Mouse (Mus musculus): ENCODE measurements around the gene Lenep.

The Lenep gene

GRCm38 (mm10) chr3:89419981-89420380 lies 17.4 kb upstream of the Lenep start:
- no peak for DNase-seq (ENCODE audit: inconsistent ontology term)

DNA sequence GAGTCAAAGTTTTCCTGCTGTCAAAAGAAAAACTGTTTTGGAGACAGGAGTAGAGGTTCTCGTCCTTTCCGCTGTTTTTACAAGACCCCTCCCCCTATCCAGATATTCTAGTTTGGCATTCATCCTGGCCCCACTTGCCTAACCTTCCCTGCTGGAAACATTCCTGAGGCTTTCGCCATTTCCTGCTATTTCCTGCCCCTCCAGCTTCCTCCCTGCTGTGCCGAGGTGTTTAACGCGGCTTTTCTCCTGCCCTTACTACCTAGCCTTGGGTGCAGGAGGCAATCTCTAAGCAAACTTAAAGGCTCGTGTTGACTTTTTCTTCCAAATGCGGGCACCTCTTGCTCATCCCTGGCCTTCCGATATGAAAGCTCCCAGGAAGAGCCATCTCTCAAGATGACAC lies 17.0 kb upstream of the Lenep start:
- DNase-seq (ENCODE audit: inconsistent ontology term): peak; percentile 82

GRCm38 (mm10) chr3:89418861-89419250 lies 16.3 kb upstream of the Lenep start:
- peak; percentile 95 for DNase-seq (ENCODE audit: inconsistent ontology term)

DNA sequence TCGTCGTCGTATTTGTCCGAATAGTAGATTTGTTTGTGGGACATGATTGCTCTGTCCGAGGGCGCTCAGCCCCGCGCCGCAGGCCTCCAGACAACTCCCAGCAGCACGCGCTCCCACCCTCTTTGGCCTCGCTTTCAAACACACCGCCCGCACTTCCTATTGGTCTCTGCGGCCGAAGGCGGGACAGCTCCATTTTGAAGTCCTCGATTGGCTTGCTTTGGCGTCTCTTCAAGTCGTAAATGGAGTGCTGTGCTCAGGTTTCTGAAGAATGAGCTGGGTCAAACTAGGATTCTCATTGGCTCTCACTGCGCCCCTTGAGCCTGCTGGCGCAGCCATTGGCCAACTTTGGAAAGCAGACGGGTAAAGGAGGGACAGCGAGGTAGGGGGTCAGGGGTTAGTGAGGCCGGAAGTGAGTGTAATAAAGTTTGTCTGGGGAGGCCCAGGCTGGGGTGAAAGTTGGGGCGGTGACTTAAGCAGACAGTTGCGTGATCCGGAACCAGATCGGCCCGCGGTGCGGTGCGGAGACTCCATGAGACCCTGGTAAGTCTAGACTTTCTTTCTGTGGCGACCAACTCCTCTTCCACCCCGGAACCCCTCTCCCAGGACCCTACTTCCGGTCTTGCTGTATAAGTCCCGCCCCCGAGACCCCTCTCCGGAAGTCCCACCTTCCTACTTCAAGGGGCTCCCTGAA lies 15.7 kb upstream of the Lenep start, which contains the start of the genes Cks1b and Shc1:
Gene Cks1b, minus strand, starts transcription at position 214 of the 691 bp plus-strand sequence.
Gene Shc1, plus strand, starts transcription at position 274 of the 691 bp plus-strand sequence.
- peak; percentile 98 for DNase-seq (ENCODE audit: inconsistent ontology term)

DNA sequence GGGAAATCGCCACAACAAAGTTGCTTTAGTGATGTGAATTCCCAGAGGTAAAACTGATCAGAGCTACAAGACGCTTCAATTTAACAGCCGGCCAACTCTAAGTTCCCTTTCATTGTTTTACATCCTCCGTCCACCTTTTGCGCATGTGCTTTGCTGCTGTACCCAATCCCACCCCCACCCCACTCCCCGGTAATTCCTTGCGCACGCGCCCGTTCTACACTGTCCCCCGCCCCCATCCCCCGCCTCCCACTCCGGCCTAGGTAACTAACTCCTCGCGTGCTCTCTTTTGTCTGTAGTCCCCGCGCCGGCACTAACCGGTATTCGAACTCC lies 15.2 kb upstream of the Lenep start:
- no peak for DNase-seq (ENCODE audit: inconsistent ontology term)

- no peak for DNase-seq (ENCODE audit: inconsistent ontology term)
Measured at GRCm38 (mm10) chr3:89417131-89417530, 14.5 kb upstream of the Lenep start.

GRCm38 (mm10) chr3:89416158-89416557 lies 13.6 kb upstream of the Lenep start:
- no peak for DNase-seq (ENCODE audit: inconsistent ontology term)

DNA sequence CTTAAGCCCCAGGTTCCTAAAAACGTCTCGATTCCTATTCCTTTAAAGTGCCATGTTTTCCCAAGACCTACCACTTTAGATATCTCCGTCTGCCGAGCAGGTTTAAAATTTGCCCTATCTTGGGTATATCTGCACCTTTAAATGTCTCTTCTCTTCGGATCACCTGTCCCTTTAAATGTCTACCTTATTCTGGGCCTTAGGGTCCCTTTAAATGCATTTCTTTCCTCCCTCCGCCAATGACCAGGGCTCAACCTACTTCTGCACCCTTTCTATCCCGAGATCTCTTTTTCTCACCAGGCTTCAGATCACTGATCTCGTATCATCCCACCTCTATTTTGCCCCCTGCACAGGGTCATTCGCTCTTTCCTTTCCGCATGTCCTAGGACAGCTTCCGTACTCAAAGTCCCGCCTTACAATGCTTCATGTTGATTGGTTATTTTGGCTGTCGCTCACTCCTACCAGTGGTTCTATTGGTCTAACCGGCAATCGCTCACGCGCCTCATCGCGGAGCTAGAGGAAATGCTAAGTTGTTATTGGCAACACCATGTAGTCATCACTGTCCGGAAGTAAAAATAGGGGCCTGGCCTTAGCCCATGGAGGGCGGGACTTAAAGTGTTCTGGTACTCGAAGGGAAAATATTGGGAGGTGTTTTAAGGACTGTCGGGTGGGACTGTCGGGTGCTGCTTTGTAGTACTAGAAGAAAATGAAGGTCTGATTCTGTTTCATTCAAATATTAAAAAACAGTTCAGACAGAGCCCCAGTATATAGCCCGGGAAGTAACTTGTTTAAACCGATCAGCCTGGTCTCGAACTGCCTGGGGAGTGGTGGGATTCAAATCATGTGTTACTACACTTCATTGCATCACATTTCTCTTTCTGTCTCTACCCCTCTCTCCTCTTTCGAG lies 9.1 kb upstream of the Lenep start, which contains the start of gene Flad1:
Gene Flad1, minus strand, starts transcription at position 381 of the 904 bp plus-strand sequence.
- peak; percentile 95 for DNase-seq (ENCODE audit: inconsistent ontology term)

DNA sequence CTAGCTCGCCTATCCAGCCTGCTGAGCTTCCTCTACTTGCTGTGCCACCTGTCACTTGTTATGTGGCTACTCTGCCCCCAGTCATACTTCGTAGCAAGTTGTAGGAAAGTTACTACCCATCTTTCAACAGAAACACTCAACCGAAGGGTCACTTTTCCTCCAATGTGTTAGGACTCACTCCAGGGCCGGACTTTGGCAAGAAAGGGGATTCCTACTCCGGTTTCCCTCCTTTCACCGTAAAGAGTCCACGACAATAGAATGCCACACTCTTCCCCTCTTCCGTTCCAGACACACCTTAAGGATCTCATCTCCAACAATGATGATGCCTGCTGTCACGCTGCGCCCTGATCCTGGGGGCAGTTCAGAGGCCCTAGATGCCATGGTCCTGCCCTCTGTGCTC lies 8.3 kb upstream of the Lenep start:
- DNase-seq (ENCODE audit: inconsistent ontology term): no peak

DNA sequence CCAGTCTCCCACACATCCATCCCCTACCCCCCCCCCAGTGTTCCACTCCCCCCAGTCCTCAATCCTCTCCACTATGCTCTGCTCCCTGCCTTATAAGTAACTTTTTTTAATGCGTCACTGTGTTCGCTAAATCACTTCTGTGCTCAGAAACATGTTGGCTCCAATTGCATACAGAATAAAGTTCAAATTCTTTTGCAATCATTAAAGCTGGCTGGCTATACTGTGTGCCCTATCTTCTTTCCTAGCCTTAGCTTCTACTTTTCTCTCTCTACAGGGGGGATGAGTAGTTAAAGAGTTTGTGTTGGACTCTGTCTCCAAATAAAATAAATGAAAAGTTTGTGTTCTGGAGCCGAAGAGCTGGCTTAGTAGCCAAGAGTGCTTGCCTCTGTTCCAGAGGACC lies 7.1 kb upstream of the Lenep start:
- DNase-seq (ENCODE audit: inconsistent ontology term): no peak

DNA sequence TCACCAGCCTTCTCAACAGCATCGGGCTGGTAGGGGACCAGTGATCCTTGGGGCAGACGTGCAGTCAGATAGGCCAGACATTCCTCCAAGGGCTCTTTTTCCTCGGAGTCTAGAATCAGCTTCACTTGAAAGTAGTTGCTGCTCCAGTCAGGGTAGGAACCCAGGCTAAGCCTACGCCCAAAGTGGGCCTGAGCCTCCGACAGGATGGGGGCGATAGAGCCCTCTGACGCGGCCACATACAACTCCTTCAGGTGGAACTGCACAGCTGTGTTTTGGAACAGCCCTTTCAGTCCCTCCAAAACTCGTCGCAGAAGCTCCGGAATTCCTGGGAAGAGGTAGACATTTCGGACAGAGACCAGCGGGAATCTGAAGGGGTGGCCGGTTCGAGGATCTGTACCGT lies 5.9 kb upstream of the Lenep start:
- no peak for DNase-seq (ENCODE audit: inconsistent ontology term)

GRCm38 (mm10) chr3:89406887-89407286 lies 4.3 kb upstream of the Lenep start:
- DNase-seq (ENCODE audit: inconsistent ontology term): no peak

- DNase-seq (ENCODE audit: inconsistent ontology term): no peak
Measured at GRCm38 (mm10) chr3:89401329-89401728, 1.3 kb downstream of the Lenep start.

DNA sequence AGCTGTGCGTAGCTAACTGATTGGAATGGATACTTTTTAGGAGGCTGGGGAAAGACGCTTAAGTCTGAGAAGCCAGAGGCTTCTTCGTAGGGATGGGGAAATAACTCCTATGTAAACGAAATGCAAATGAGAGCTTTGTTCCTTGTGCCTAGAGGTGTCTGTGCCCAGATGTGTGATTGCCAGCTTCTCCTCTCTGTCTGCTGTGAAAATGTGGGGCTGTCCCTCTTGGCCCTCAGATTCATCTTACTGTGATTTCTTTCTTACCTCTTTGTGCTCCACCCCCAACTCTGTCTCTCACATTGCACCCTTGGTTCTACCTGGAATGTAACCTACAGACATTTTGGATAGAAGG lies 6.0 kb downstream of the Lenep start:
- no peak for DNase-seq (ENCODE audit: inconsistent ontology term)

- peak; percentile 74 for DNase-seq (ENCODE audit: inconsistent ontology term)
Measured at GRCm38 (mm10) chr3:89395806-89396653, 6.6 kb downstream of the Lenep start.

DNA sequence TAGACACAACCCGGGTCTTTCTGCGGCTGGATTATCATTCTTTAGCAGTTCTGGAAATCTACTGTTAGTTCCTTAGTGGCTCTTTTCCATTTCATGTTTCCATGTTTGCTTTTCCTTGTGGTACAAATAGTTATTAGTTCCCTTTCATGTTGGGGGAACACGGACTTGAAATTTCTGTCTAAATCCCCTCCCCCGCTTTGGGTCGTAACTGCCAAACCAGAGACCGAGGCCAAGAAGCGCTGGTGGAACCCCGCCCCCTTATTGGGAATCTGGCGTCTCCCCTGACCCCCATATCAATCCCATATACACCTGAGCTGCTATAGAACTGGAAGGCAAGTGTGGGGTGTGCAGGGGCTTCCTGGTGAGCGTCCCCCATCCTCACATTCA lies 7.2 kb downstream of the Lenep start:
- DNase-seq (ENCODE audit: inconsistent ontology term): no peak

DNA sequence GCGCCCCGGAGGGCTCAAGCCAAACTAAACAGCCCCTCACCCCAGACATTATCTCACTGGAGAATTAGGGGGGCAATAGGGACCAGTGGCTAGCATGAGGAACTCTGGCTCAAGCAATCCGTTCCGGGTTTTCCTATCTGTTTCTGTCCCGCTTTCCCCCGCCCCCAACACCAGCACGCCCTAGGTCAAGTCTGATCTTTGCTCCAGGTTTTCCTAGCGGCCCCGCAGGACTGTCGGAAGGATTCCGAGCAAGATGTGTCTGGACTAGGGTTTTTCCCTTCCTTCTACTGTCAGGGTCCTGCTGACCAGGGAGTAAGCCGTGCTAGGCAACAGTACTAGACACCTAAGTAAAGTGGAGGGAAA lies 7.7 kb downstream of the Lenep start:
- DNase-seq (ENCODE audit: inconsistent ontology term): peak; percentile 93

DNA sequence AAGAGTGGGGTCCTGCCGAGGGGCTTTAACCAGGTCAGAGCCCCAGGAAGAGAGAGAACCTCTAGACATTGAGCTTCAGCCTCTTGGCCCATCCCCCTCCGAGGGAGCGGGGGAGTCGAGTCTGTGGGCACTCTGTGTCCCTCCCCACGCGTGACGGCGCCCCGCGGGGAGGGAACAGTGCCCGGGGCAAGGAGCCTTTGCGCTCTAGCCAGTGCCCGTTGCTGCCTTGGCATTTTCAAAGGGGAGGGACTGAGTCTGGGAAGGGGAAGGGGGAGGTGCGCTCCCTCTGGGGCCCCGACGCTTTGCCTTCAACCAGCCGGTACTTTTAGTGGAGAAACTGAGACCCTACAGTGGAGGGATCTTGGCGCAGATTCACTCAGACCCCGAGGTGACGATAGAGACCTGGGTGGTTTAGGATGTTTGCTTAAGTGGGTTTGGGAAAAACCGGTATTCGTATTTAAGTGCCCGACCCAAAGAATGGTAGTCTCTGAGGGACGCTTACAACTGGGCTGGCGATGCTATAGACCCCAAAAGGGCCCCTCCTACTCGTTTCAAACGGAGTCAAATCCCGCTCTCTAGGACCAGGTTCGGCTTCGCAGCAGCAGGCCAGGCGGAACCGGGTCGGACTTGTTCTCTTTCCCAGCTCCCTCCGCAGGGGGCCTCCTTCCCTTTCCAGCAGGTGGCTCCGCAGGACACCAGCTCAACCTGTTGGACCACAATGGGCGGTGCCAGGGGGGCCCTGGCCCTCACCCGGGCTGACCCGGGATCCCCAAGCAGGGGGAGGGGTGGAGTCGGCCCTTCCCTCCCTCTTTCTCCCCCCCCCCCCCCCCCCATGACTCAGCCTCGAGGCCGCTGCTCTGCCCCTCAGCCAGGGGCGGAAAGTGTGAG lies 8.3 kb downstream of the Lenep start, which contains the start of gene Zbtb7b:
Gene Zbtb7b, minus strand, starts transcription at position 771 of the 888 bp plus-strand sequence.
- DNase-seq (ENCODE audit: inconsistent ontology term): peak; percentile 96

- DNase-seq (ENCODE audit: inconsistent ontology term): peak; percentile 100
Measured at GRCm38 (mm10) chr3:89393605-89394004, 9.0 kb downstream of the Lenep start.

DNA sequence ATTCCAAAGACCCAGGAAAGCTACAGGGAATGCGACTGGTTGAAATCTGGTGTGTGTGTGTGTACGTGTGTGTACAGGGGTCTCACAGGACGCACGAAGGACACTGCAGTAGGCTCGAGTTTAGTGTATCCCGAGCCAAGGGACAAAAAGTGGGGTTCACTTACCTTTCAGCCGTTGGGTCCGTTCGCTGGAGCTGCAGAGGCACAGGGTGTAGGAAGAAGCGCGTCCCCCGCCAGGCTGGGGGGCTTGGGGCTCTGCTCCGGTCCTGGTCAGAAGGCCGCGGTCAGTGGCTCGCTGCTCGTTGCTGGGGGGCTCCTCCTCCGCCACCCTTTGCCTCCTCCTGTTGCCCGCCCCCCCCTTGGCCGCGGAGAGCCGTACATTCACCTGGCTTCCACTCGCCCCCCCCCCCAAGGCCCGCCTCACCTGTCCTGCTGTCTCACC lies 9.7 kb downstream of the Lenep start:
- DNase-seq (ENCODE audit: inconsistent ontology term): peak; percentile 50
